In genomic region chr10:75116842-75117457, GRCm38 (mm10) we compare ENCODE assay signal across 10 mouse cellular contexts. TPM values are rescaled to one million over a fixed set of nuclear protein-coding genes. Genes with fewer than 3 reads are reported as not detected.
DNase-seq lines count a peak whose midpoint lies in the region; ATAC-seq and TF ChIP-seq lines count a peak whose summit lies in the region.
"Had no signal": no experiment of that assay in that cellular context is flagged by ENCODE, and none has a peak within 500 bp of the region (broad histone marks: within the 10 kb centered on the region; RNA-seq: fewer than 3 reads in every experiment).

No protein-coding gene starts in this region.

- H3K4me1 ChIP-seq in heart, adult 2 months (ENCODE audit: control insufficient read depth, insufficient read depth, low read length): peaks cover 16% of the 10 kb centered on the region
- peaks cover 7% of the 10 kb centered on the region; the same call in 1 of the 2 replicates for H3K4me1 ChIP-seq in intestine, postnatal 0 days (replicated peaks; ENCODE audit: control insufficient read depth, insufficient read depth, low read length)
- H3K4me1 ChIP-seq in liver, embryonic 12.5 days: peaks cover 19% of the 10 kb centered on the region

- H3K9ac ChIP-seq in heart, adult 2 months (ENCODE audit: low read depth, low read length): no peak overlapping the region
- H3K9ac ChIP-seq in intestine, postnatal 0 days (ENCODE audit: low read depth, low read length): no peak overlapping the region
- H3K9ac ChIP-seq in liver, embryonic 12.5 days: no peak overlapping the region
- H3K9ac ChIP-seq: forebrain, postnatal 0 days; liver, embryonic 14.5 days had no signal

- no peak overlapping the region for H3K4me3 ChIP-seq in heart, adult 2 months
- H3K4me3 ChIP-seq in intestine, postnatal 0 days (ENCODE audit: low read depth, low read length): no peak overlapping the region
- no peak overlapping the region for H3K4me3 ChIP-seq in liver, embryonic 12.5 days

- H3K36me3 ChIP-seq in heart, adult 2 months (ENCODE audit: control insufficient read depth, insufficient read depth, low read length): no peaks in the 10 kb centered on the region
- H3K36me3 ChIP-seq in intestine, postnatal 0 days (ENCODE audit: control insufficient read depth, insufficient read depth): no peaks in the 10 kb centered on the region
- no peaks in the 10 kb centered on the region for H3K36me3 ChIP-seq in liver, embryonic 12.5 days

- no peaks in the 10 kb centered on the region for H3K27me3 ChIP-seq in heart, adult 2 months (ENCODE audit: control insufficient read depth, insufficient read depth, low read length)
- H3K27me3 ChIP-seq in intestine, postnatal 0 days (replicated peaks; ENCODE audit: control insufficient read depth, insufficient read depth, low read length): no peaks in the 10 kb centered on the region
- H3K27me3 ChIP-seq in liver, embryonic 12.5 days (replicated peaks): no peaks in the 10 kb centered on the region

- TF ChIP-seq CTCF in heart, adult 2 months (IDR thresholded peaks at IDR 0.05): no peak
- TF ChIP-seq CTCF in intestine, postnatal 0 days (IDR thresholded peaks at IDR 0.05; ENCODE audit: low read depth): no peak

- H3K9me3 ChIP-seq in intestine, postnatal 0 days (ENCODE audit: control insufficient read depth): no peaks in the 10 kb centered on the region
- no peaks in the 10 kb centered on the region for H3K9me3 ChIP-seq in liver, embryonic 12.5 days (replicated peaks)

- DNase-seq in right cerebral cortex, postnatal 25 days: peak; percentile 49
- DNase-seq in right cerebral cortex, postnatal 36 days (ENCODE audit: low spot score in 2 of 2): no peak
- peak in 1 of 2 experiments; percentile 50 for DNase-seq in heart, adult 2 months
- no peak for DNase-seq in embryo, embryonic 9.5 days (ENCODE audit: extremely low spot score)
- DNase-seq in yolk sac, embryonic 10.5 days (ENCODE audit: low spot score): no peak
- DNase-seq: cerebellum, postnatal 14 days; forebrain, postnatal 0 days had no signal

- WGBS in heart, adult 2 months: 64% methylated on average over 7 of the region's 7 CpGs
- 51% methylated on average over 7 of the region's 7 CpGs for WGBS in intestine, postnatal 0 days
- WGBS in liver, embryonic 12.5 days (ENCODE audit: insufficient replicate concordance): 71% methylated on average over 7 of the region's 7 CpGs

- 0 out of 2 replicates have a peak, but pooled peaks have one; percentile 15 for TF ChIP-seq EP300 in heart, adult 2 months (IDR thresholded peaks at IDR 0.05; ENCODE audit: insufficient read depth, low read depth, low read length)

- H3K4me2 ChIP-seq in intestine, postnatal 0 days (replicated peaks; ENCODE audit: low read depth): no peak overlapping the region
- no peak overlapping the region for H3K4me2 ChIP-seq in liver, embryonic 12.5 days

- H3K79me2 ChIP-seq in heart, adult 2 months (replicated peaks; ENCODE audit: control insufficient read depth, insufficient read depth, low read length): no peaks in the 10 kb centered on the region

- no peak for TF ChIP-seq POLR2A in heart, adult 2 months (IDR thresholded peaks at IDR 0.05; ENCODE audit: insufficient read depth, low read depth, low read length)

- intact Hi-C loops in heart, adult 2 months (cut with DNase I): no loop called here

- no peak overlapping the region for H3K27ac ChIP-seq in heart, adult 2 months
- peak overlapping the region; percentile 9; the same call in 1 of the 2 replicates for H3K27ac ChIP-seq in intestine, postnatal 0 days (ENCODE audit: low read depth, low read length)
- H3K27ac ChIP-seq in liver, embryonic 12.5 days: no peak overlapping the region
- H3K27ac ChIP-seq: liver, embryonic 14.5 days had no signal

- no peak for ATAC-seq in intestine, postnatal 0 days
- ATAC-seq in liver, embryonic 12.5 days: no peak
- ATAC-seq: forebrain, postnatal 0 days had no signal

RNA-seq across cellular contexts. Expression of gene Bcr, which starts 56.6 kb away (rescaled TPM):
- 1 to 10 TPM; 9.9 to 10.0 TPM for total RNA-seq in heart, adult 2 months (2021)
- 7.3 and 8.5 TPM in 2 replicates for polyA plus RNA-seq in heart, adult 2 months (2012; rRNA removed)
- polyA plus RNA-seq in intestine, postnatal 0 days (2015; fragmentation: Nextera tagmentation; extraction: Ambion mirVana): 26.7 and 36.2 TPM in 2 replicates
- polyA plus RNA-seq in liver, embryonic 12.5 days (2016; fragmentation: Nextera tagmentation; extraction: Ambion mirVana): 2.2 and 2.4 TPM in 2 replicates
